Mouse (Mus musculus): ENCODE data around the gene Tdg.

DNA sequence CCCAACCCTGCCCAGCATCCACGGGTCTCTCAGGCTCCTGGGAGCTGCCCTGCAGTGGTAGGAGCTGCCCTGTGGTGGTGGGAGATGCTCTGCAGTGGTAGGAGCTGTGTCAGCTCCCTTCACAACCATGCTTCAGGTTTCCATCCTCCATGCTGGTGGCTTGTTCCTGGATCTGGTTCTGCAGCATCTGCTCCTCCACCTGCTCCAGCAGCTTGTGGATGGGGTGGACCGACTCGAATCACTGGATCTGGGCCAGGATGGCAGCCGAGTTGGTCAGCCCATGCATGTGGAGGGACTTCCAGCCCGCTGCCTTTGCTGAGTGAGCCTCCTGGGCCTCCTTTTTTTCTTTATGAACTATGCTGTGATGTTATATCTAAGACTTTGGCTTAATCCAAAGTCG is 47.3 kb downstream of the Tdg start:
- TF ChIP-seq CTCF (conservative IDR thresholded peaks at IDR 0.05; ENCODE audit: low read length) (no peak), POU5F1 (IDR thresholded peaks at IDR 0.05; ENCODE audit: borderline replicate concordance, low read length) (no peak), NANOG (IDR thresholded peaks at IDR 0.05; ENCODE audit: borderline replicate concordance, low read length) (no peak)
